Mouse (Mus musculus): Measurements from ENCODE around the gene Naa80.

DNA sequence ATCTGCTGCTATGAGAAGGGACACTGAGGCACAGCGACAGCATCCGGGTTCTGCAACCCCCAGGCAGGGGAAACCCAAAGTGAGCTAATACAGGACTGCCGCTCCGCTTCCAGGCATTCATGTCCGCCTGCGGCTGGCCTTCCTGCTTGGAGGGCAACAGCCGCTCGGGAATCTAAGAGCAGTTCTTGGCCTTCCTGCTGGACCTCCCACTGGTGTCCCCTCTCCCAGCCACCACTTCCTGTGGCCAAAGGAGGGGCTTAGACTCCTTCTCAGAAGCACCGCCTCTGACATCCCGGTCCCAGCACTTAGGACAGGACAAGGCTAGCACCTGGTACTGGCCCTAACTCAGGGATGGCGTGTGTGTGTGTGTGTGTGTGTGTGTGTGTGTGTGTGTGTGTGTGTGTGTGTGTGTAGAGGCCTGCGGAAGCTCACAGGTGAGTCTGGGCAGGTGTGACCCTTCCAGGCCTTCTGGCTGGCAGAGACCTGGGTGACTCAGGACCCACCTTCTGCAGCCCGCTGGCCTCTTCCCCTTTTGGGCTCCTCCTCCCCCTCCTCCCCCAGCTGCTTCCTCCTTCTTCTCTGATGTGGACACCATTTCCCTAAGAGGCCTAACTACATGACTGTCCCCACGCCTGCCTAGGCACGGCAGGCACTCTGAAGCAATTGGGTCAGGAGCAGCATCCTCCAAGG is 50.2 kb downstream of the Naa80 start:
- no peak for TF ChIP-seq CTCF (IDR thresholded peaks at IDR 0.05; ENCODE audit: low read depth, low read length)
- TF ChIP-seq POLR2A (IDR thresholded peaks at IDR 0.05; ENCODE audit: borderline replicate concordance, low read depth, low read length): no peak

Measured in bone marrow macrophage, adult 2 months (primary cell).